ENCODE assay signal across 9 mouse cellular contexts in genomic region chr3:52029661-52030081, GRCm38 (mm10).
DNase-seq lines count a peak whose midpoint lies in the region; ATAC-seq lines count a peak whose summit lies in the region.
"Had no signal": no experiment of that assay in that cellular context is flagged by ENCODE, and none has a peak within 500 bp of the region (broad histone marks: within the 10 kb centered on the region; RNA-seq: fewer than 3 reads in every experiment).

No protein-coding gene starts in this region.

- H3K9me3 ChIP-seq in kidney, embryonic 16.5 days (ENCODE audit: low read length): no peaks in the 10 kb centered on the region
- H3K9me3 ChIP-seq in embryonic facial prominence, embryonic 13.5 days: no peaks in the 10 kb centered on the region
- H3K9me3 ChIP-seq in hindbrain, embryonic 11.5 days (ENCODE audit: control insufficient read depth, low read length): no peaks in the 10 kb centered on the region

- no peak for DNase-seq in kidney, adult 8-10 months
- DNase-seq in hindbrain, embryonic 11.5 days (ENCODE audit: low spot score): peak; percentile 45
- peak; percentile 20 for DNase-seq in liver
- DNase-seq in neural tube, embryonic 10.5 days (ENCODE audit: extremely low spot score, low spot score): peak; percentile 50
- no peak for DNase-seq in cerebellum, adult 8-10 months

- peak overlapping the region; percentile 13 for H3K4me3 ChIP-seq in kidney, embryonic 16.5 days (ENCODE audit: low read length)
- no peak overlapping the region for H3K4me3 ChIP-seq in embryonic facial prominence, embryonic 13.5 days
- no peak overlapping the region for H3K4me3 ChIP-seq in hindbrain, embryonic 11.5 days (ENCODE audit: low read depth, low read length)

- H3K27me3 ChIP-seq in kidney, embryonic 16.5 days (ENCODE audit: insufficient read depth, low read length): no peaks in the 10 kb centered on the region
- H3K27me3 ChIP-seq in embryonic facial prominence, embryonic 13.5 days: no peaks in the 10 kb centered on the region
- H3K27me3 ChIP-seq in hindbrain, embryonic 11.5 days (ENCODE audit: control insufficient read depth, insufficient read depth, low read length): no peaks in the 10 kb centered on the region
- H3K27me3 ChIP-seq: Patski had no signal

- H3K27ac ChIP-seq in kidney, embryonic 16.5 days (ENCODE audit: low read length): peak overlapping the region; percentile 37; the same call in 1 of the 2 replicates
- H3K27ac ChIP-seq in embryonic facial prominence, embryonic 13.5 days: no peak overlapping the region
- no peak overlapping the region for H3K27ac ChIP-seq in hindbrain, embryonic 11.5 days (ENCODE audit: low read depth, low read length)

- H3K9ac ChIP-seq in kidney, embryonic 16.5 days (replicated peaks; ENCODE audit: low read length): no peak overlapping the region
- H3K9ac ChIP-seq in embryonic facial prominence, embryonic 13.5 days: peak overlapping the region; percentile 27; the same call in 1 of the 2 replicates
- H3K9ac ChIP-seq in hindbrain, embryonic 11.5 days (ENCODE audit: low read depth, low read length): no peak overlapping the region

- 14% methylated on average over 12 of the region's 12 CpGs for WGBS in kidney, embryonic 16.5 days
- WGBS in embryonic facial prominence, embryonic 13.5 days: 28% methylated on average over 12 of the region's 12 CpGs
- 37% methylated on average over 12 of the region's 12 CpGs for WGBS in hindbrain, embryonic 11.5 days

- peak overlapping the region; percentile 36 for H3K4me2 ChIP-seq in kidney, embryonic 16.5 days (replicated peaks; ENCODE audit: low read depth, low read length)
- peak overlapping the region; percentile 28 for H3K4me2 ChIP-seq in embryonic facial prominence, embryonic 13.5 days
- H3K4me2 ChIP-seq in hindbrain, embryonic 11.5 days (replicated peaks; ENCODE audit: low read depth, low read length): no peak overlapping the region

- H3K36me3 ChIP-seq in kidney, embryonic 16.5 days (ENCODE audit: insufficient read depth, low read length): no peaks in the 10 kb centered on the region
- no peaks in the 10 kb centered on the region for H3K36me3 ChIP-seq in embryonic facial prominence, embryonic 13.5 days
- H3K36me3 ChIP-seq in hindbrain, embryonic 11.5 days (ENCODE audit: control insufficient read depth, insufficient read depth, low read length): no peaks in the 10 kb centered on the region

- ATAC-seq in kidney, embryonic 16.5 days (ENCODE audit: low FRiP score, low TSS enrichment): 0 out of 2 replicates have a peak, but pooled peaks have one; percentile 16
- ATAC-seq in embryonic facial prominence, embryonic 13.5 days (ENCODE audit: insufficient number of reproducible peaks, insufficient read depth, low FRiP score, low TSS enrichment, low read depth): no peak
- 0 out of 2 replicates have a peak, but pooled peaks have one; percentile 25 for ATAC-seq in hindbrain, embryonic 11.5 days (ENCODE audit: low FRiP score)
- ATAC-seq in cerebellum, adult (ENCODE audit: insufficient number of reproducible peaks, low FRiP score, low TSS enrichment): no peak
- ATAC-seq: Patski had no signal

- H3K4me1 ChIP-seq in kidney, embryonic 16.5 days (ENCODE audit: insufficient read depth, low read length): peaks cover 36% of the 10 kb centered on the region
- H3K4me1 ChIP-seq in embryonic facial prominence, embryonic 13.5 days: peaks cover 33% of the 10 kb centered on the region
- 0 out of 2 replicates have a peak, but pooled peaks cover 2% of the 10 kb centered on the region for H3K4me1 ChIP-seq in hindbrain, embryonic 11.5 days (replicated peaks; ENCODE audit: control insufficient read depth, insufficient read depth, low read length)

Comparison
In these comparisons a context has a peak if more than half of its experiments do, and no peak if none do; other contexts are left out.
1. ATAC-seq: peak in kidney, embryonic 16.5 days (single experiment) and hindbrain, embryonic 11.5 days (single experiment); none in embryonic facial prominence, embryonic 13.5 days (single experiment) and cerebellum, adult (single experiment).
2. DNase-seq: peak in hindbrain, embryonic 11.5 days (single experiment), liver (single experiment) and neural tube, embryonic 10.5 days (single experiment); none in kidney, adult 8-10 months (0 of 2) and cerebellum, adult 8-10 months (single experiment).